Mouse (Mus musculus): ENCODE measurements at regions not wholly inside any gene's neighbourhood (a gene's known extent, or its start where the extent isn't known, plus 50 kb on each side); places are given as distances from the start of the nearest gene placed in this dataset.
A peak's percentile ranks its signal among the peaks of the same experiment; 100 is the strongest.

DNA sequence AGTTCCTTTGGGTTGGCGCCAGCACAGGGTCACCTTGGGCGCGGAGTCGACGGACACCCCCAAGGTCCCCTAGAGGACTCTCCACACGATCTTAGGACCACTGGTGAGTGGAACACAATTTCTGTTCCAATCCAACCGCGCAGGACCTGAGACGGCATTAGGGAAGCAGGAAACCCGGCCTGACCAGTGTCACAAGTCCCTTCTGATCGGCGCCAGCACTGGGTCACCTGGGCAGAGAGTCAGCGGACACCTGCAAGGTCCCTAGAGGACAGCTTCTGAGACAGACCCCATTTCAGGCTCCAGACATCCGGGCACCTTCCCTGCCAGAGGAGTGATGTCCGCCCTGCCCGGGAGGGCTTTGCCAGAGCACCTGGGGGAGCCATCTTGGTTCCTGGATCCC is 74.2 kb upstream of the Cdh13 start:
- DNase-seq (ENCODE audit: low spot score in 2 of 2), result peak in 1 of 2 experiments; percentile 53

DNA sequence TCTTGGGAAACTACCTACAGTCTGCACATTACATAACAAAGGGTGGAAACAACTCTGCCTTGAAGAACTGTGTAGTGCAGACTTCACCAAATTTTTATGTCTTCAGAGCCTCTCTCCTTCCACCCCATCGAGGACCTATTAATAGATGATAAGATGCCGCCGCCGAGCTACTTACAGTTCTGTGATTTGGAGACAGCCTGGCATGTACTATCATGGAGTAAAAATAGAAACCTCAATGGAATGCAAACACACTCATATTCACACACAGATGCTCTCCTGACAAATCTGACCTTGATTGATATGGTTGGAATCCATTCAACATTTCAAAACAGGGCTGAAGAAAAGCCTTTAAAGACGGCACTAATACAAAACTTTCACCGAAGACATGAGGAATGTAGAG is 92.7 kb upstream of the Cdh13 start:
- no peak for DNase-seq (ENCODE audit: low spot score in 2 of 2)

DNA sequence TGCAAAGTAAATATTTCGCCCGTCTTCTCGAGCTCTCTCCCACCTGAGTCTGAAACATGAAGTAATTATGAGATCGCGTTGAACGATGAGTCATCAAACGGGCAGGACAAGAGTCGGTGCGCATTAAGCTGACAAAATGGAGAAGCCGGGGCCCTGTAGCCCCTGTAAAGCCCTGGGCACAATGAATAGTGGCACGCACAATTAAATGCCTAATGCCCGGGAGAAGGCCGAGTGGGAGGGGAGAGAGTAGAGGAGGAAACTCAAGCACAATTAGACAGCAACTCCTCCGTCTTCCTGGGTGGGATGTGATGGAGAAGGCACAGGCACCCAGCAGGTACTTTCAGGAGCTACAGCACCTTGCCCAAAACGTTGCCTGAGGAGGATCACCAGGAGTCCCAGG is 94.3 kb upstream of the Cdh13 start:
- DNase-seq (ENCODE audit: low spot score in 2 of 2), result no peak

DNA sequence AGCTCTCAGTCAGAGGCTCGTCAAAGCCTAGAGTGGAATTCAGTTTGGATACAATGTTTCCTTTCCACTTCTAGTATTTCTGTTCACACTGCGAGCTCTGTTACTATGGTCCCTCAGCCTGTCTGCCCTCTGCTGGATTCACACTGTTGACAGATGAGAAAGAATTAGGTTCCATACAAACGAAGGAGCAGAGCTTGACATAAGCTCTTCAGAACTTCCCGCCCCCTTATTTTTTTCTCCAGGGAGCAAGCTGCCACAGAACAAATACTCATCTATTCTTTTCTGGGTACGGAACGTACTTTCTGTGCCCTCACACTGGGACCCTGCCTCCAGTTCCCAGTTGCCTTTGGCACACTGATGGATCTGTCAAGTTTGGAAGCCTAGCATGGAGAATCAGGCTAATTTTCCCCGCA is 114.5 kb upstream of the Cdh13 start:
- no peak for DNase-seq (ENCODE audit: low spot score in 2 of 2)

DNA sequence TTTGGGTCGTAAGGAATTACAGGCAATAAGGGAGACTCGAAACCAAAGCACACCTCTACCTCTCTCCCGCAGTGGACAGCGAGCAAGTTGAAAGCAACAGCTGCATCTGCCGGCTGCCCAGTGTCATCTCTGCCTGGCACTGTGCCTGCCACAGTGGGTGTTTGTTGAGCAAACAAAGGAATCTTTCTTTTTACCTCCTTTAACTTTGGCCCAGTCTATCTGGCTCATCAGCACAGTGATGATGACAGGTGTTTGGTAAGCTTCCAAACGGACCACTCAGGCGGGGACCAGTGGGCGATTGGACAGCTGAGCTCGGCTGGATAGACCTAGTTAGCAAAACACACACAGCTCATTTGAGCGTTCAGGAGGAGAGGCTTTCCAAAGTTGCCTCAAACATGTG is 121.4 kb upstream of the Cdh13 start:
- DNase-seq (ENCODE audit: low spot score in 2 of 2), result no peak

DNA sequence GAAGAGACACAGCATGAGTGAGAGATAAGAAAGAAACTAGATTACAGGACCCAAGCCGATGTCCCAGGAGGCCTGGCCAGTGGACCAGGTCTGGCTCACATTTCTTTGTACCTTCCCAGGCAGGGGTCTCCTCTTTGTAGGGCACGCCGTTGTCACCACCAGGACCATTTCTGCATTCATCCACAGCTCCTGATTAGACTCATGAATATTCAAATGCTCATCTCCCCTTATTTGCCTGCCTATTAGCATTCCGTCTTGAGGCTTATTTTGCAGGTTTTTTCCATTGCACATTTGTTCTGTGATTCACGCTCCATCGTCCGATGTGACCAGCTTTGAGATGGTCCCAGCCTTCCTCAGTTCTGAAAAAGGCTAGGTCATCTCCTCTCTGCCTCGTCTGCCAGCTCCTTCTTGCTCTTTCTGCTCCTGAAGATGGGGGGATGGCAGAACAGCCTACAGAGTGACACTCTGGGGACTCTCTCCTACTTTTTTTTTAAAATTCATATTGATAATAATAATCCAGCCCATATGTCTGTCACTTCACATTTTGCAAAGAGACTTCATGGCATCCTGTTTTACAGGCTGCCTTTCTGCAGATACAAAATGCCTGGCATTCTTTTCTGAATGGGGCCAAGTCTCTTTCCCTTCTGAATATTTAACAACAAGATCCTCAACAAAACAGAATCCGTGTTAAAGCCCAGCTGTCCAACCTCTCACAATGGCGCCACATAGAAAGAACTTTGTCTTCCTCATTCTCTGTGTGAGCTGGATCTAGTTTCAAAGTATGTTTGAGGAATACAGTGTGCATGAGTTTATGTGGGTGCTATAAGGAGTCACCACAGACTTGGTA is 136.0 kb upstream of the Cdh13 start:
- no peak for DNase-seq (ENCODE audit: low spot score in 2 of 2)

DNA sequence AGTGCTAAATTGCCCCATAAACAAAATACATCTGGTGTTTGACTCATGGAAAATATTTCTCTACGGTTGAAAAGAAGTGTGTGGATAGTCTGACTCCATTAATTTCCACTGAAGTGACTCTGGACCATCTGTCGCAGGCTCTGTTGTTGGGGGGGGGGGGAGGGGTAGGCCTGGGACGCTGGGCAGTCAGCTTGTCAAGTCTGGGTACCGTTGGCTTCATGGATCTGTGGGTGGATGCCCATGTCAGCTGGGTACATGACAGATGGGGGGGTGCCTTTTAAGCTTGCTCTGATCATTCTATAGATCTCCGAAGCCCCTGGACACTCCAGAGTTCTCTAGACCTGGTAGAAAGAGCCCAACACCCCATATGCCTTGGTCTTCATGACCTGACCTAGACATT is 139.0 kb upstream of the Cdh13 start:
- no peak for DNase-seq (ENCODE audit: low spot score in 2 of 2)

DNA sequence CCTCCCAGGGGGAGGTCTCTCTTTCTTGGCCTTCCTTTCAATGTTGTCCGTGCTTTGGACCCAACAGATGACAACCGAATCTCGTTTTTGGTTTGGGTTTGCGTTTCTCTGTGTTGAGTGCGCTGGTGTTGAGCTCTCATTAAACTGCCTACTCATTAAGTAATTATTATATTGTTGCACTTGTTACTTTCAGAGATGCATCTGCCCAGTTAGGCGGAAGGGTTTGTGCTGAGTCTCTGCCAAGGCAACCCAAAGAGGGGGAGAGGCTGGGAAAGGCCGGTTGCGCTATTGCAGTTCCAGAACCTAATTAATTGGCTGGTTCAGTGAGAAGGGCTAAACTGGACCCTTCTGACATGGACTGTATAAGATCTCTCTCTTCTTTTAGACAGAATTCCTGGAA is 141.2 kb upstream of the Cdh13 start:
- no peak for DNase-seq (ENCODE audit: low spot score in 2 of 2)

DNA sequence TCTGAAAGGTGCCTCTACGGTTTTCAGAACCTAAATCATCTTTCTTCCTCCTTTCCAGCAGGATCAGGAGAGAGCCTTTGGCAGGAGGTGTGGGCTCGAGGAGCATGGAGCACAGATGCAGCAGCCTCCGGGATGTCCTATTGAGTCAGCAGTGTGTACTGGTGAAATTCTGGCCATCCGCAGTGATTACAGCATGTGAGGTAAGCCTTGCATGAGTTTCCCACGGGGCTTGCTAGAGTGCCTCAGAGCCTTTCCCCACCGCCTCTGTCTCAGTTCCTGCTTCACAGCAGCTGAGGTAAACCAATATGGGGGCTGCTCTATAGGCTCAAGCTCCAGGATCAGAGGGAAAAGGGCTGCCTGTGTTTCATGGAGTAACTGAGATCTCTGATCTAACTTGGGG is 143.6 kb upstream of the Cdh13 start:
- no peak for DNase-seq (ENCODE audit: low spot score in 2 of 2)

DNA sequence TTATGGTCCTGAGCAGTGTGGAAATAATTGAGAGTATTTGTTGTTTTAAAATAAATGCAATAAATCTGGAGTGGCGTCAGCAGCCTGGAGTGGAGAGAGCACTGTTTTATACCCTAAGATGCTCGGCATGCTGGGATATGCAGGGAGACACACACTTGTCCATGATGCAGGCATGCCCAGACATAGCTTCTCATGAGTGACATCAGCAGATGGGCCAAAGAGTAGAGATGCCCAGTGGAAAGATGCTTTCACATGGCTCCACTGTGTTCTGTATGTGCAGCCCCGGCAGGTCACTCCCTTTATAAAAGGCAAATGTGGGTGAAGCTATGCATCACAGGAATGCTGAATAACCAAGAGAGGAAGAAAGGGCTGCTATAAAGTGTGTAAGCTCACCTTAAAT is 145.7 kb upstream of the Cdh13 start:
- DNase-seq (ENCODE audit: low spot score in 2 of 2), result no peak

DNA sequence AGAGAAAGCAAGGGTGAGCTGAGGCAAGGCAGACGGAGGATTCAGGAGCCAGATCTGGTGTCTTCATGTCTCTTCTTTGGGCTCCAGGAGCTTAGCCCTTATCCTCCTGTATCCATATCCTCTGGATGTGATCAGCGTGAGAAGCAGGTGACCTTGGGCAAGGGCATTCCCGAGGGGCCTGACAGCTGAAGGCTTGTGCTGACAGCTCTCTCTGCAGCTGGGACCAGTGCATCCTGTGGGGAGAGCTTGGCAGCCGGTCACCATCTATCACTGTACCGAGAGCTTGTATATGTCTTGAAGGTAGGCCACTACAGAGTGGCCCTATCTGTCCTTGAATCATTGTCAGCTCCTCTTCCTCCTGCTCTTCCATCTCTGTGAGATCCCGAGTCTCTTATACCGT is 158.5 kb upstream of the Cdh13 start:
- no peak for DNase-seq (ENCODE audit: low spot score in 2 of 2)

DNA sequence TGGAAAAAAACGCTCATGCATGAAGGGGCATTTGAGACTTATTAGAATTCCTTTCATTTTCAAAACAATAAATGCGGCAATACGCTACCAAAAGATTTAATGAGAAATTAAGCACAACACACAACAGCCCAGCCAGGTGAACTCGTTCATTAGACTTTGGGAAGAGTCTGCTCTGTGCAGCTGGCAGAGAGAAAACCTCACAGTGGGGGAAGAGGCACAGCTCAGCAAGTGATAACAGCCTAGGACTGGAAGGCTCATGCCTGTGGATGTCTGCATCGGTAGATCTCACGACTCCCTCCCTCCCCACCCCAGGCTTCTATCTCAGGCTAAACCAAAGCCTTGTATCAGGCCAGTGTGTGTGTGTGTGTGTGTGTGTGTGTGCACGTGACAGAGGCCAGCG is 169.3 kb upstream of the Cdh13 start:
- no peak for DNase-seq (ENCODE audit: low spot score in 2 of 2)

DNA sequence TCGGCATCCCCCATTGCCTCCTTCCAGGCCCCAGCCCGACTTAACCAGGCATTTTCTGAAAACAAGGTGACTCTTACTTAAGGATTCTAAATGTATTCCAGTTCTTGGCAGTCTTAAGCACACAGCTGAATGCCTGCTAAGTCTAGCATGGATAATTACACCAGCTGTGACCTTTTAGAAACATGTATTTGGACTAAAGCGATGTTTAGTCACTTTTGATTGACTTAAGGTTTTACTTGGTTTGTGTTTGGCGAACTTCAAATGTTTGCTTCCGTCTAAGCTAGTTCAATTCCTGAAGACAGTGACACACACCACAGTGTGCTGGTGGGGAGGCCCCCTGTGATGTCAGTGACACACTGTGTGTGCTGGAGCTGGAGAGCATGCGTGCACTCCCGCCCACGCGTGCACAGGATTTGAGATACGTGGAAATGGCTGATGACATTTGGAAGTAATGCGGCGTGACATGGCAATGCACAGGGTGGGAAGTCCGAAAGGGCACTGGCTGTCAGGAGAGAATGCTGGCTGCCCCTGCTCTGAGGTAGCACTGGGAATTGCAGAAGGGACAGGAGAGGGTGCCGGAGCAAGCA is 179.0 kb upstream of the Cdh13 start:
- DNase-seq (ENCODE audit: low spot score in 2 of 2), result no peak

DNA sequence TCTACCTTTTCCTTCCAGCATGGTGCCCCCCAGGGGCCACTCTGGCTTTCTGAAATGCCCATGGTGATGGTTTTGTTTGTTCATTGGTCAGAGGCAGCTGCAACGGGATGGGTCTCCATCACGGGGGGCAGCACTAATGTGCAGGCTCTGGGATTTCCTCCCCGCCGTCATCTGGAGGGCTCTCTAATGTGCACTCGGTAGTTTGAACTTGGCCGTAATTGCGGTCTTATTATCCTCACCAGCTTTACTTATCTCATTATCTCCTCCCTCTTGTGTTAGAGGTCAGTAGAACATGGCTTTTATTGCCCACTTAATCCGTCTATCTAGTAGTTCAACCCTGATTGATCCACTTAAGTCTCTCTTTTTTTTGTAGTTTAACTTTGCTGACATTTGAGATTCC is 182.2 kb upstream of the Cdh13 start:
- no peak for DNase-seq (ENCODE audit: low spot score in 2 of 2)

DNA sequence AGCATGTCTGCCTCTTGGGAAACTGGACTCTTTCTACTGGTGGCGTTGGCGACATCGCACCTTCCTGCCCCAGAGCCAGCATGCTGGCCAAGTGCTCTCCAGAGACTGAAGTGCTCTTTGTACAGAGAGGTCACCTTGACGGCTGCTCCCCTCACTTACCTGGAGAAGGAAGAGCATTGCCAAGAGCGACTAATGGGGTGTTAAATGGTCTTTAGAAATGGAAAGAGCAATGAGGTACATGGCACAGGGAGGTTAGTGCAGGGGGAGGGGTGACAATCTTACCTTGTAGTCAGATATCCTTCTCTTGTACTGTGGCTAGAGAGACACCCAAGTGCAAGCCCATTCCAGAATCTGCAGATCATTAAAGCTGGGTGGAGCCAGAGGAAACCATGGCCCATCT is 220.8 kb upstream of the Cdh13 start:
- DNase-seq (ENCODE audit: low spot score in 2 of 2), result no peak

DNA sequence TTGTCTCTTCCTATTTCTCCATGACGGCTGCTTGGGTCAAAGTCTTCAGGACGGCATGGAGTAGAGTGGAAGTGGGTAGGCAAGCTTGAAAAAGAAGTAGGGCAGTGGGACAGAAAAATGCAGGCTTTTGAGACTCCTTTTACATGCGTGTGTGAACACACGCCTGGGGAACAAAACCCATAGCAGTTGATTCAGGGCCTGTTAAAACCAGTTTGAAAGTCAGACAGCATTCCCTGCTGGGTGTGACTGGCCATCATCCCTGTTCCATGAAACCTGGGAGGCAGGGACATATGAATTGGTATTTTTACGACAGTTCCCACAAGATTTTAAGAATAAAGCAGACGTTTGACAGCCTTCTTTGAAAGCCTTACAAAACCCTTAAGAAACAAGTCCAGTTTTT is 226.8 kb upstream of the Cdh13 start:
- DNase-seq (ENCODE audit: low spot score in 2 of 2), result no peak

DNA sequence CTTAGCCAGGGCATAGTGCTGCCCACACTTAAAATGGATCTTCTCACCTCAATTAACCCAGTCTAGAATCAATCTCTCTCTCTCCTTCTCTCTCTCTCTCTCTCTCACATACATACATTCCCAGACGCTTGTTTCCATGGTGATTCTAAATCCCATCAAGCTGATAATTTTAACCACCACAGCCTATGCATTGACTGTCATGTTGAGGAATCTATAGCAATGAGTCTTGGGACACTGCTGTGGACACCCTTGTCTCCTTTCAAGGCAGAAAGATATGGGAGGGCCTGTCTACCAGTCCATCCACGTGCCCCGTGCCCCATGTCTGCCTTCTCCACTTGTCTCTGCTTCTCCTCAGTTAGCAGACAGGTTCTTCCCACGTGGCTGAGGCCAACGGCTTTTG is 228.0 kb upstream of the Cdh13 start:
- DNase-seq (ENCODE audit: low spot score in 2 of 2), result no peak

DNA sequence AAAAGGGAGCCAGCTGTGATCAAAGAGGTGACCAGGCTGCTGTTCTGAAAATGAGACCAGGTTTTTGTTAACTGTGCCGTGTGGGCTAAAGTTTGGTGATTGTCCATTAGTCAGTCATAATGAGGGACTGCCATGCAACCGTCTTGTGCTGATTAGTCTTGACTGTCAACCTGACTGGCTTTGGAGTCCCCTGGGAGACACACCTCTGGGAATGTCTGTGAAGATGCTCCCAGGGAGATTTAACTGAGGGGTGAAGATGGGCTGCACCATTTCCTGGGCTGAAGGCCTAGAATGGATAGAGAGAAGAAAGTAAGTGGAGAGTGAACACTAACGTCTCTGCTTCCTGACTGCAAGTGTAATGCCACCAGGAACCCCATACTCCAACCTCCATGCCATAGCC is 233.1 kb upstream of the Cdh13 start:
- DNase-seq (ENCODE audit: low spot score in 2 of 2), result no peak

DNA sequence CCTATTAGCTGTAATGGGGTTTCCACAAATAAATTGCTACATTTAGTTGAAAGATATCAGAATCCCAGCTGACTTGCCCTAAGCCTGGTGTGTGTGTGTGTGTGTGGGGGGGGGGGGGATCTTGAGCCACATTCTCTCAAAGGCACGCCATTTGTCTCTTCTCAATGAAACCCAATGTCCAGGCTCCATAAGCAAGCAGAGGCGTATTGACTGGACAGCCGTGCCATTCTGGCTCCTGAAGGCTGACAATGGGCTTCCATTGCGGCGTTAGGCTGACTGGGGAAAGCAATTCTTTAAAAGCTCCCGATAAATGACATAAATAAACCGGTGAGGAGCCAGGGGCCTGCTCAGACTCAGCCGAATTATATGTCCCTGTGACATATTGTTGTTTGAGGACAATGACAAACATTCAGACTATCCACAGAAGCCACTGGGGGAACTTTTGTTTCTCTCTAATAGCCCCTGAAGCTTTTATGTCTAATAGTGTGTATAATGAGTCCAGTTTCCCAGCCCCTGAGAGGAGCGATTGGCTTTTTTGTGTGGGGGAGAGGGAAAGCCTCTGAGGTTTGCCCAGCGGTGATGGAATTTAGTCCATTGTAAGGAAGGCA is 240.6 kb upstream of the Mphosph6 start:
- DNase-seq (ENCODE audit: low spot score in 2 of 2), result peak in 1 of 2 experiments; percentile 42

DNA sequence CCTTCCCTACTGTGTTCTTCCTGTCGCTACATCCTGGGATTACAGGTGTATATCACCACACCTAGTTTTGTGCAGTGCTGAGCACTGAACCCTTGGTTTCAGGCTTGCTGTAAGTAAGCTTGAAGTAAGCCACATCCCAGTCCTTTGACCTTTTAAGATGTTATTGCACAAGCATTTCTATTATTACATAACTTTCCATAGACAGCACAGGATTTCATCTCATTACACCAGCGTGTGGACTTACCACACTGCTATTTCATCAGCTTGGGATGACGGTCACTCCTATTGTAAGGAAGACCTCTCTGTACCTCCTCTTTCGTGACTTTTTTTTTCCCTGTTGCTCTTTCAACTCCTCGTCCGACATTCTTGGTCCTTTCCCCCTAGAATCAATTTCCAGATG is 239.5 kb upstream of the Mphosph6 start:
- no peak for DNase-seq (ENCODE audit: low spot score in 2 of 2)

DNA sequence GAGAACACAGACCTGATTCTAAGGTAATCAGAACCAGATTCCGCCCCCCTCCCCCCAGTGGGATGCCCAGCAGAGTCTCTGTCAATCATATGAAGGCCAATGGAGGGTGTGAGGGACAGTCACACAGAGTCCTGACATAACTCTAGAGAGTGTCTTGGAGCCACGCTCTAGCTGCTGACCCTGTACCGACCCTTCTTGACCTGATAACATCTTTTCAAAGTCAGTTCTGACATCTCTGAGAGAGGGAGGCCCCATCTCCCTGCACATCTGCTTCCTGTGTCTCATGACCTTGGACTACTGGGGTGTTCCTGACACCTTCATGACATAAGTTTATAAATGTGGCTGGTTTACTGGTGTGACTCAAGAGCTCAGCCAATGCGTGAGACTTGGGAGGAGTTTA is 236.1 kb upstream of the Mphosph6 start:
- DNase-seq (ENCODE audit: low spot score in 2 of 2), result peak in 1 of 2 experiments; percentile 28

DNA sequence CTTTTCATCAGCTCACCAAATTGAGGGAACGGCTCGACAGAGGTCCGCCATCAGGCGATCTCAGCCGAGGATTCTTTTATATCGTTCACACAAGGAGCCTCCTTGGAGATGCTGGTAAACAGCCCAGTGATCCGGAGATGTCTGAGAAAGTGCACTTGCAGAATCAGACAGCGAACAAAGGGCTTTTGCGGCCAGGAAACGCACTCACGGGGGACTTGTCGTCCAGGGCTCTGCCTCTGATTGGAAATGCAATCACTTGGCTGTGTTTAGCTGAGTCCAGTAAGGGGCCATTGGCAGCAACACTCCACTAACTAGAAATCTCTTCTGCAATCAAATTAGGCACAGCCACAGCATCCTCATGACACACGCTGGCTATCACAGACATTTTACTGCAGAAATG is 232.3 kb upstream of the Mphosph6 start:
- peak in 1 of 2 experiments; percentile 56 for DNase-seq (ENCODE audit: low spot score in 2 of 2)

DNA sequence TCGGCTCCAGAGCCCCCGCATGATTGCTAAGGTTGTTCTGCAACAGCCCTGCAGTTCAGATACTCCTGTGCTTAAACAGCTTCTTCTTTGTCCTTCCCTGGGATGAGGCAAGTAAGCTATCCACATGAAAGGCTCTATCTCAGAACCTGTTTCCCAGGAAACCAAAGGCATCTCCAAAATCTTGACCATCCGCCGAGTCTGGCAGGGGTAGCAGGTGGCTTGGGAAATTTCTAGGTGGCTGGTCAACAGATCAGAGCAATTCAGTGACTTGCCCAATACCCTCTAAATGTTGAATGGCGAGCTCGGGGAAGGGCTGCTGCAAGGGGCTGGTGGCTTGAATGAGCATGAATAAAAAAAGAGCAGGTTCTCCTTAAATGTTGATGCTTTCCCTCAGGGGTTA is 229.7 kb upstream of the Mphosph6 start:
- peak in 1 of 2 experiments; percentile 38 for DNase-seq (ENCODE audit: low spot score in 2 of 2)

Measured in urinary bladder, postnatal 4 days (tissue).